Mouse (Mus musculus) lung, postnatal 36 days (tissue): ENCODE measurements around the gene Zfp648.
A peak's percentile ranks its signal among the peaks of the same experiment; 100 is the strongest.

Experiments
- DNase-seq: peaks from one replicate; pipeline ENCODE4 v3.0.0; 2022; ENCODE audit warnings: mixed read lengths

Zfp648 gene

GRCm38 (mm10) chr1:154200955-154201722 is at the start of gene Zfp648:
Zfp648 (plus strand) TSS chr1:154201187.
- no peak for DNase-seq

- DNase-seq: no peak
Measured at GRCm38 (mm10) chr1:154152539-154152938, 48.4 kb upstream of the Zfp648 start.

GRCm38 (mm10) chr1:154153800-154154199 is 47.2 kb upstream of the Zfp648 start:
- DNase-seq: no peak

- DNase-seq: peak; percentile 41
Measured at GRCm38 (mm10) chr1:154156177-154157062, 44.6 kb upstream of the Zfp648 start.

- DNase-seq: peak; percentile 39
Measured at GRCm38 (mm10) chr1:154157131-154157530, 43.9 kb upstream of the Zfp648 start.

GRCm38 (mm10) chr1:154167696-154168095 is 33.3 kb upstream of the Zfp648 start:
- DNase-seq: no peak

GRCm38 (mm10) chr1:154175334-154175733 is 25.7 kb upstream of the Zfp648 start:
- no peak for DNase-seq

GRCm38 (mm10) chr1:154177781-154178180 is 23.2 kb upstream of the Zfp648 start:
- no peak for DNase-seq

- DNase-seq: no peak
Measured at GRCm38 (mm10) chr1:154178541-154179155, 22.3 kb upstream of the Zfp648 start.

- DNase-seq: peak; percentile 84
Measured at GRCm38 (mm10) chr1:154180952-154181351, 20.0 kb upstream of the Zfp648 start.

GRCm38 (mm10) chr1:154182396-154183076 is 18.5 kb upstream of the Zfp648 start:
- DNase-seq: peak; percentile 12

- no peak for DNase-seq
Measured at GRCm38 (mm10) chr1:154183077-154183751, 17.8 kb upstream of the Zfp648 start.

- DNase-seq: no peak
Measured at GRCm38 (mm10) chr1:154188229-154188628, 12.8 kb upstream of the Zfp648 start.

GRCm38 (mm10) chr1:154188631-154189030 is 12.4 kb upstream of the Zfp648 start:
- DNase-seq: peak; percentile 12

GRCm38 (mm10) chr1:154189842-154190530 is 11.0 kb upstream of the Zfp648 start:
- DNase-seq: no peak

GRCm38 (mm10) chr1:154198896-154199295 is 2.1 kb upstream of the Zfp648 start:
- no peak for DNase-seq

GRCm38 (mm10) chr1:154202580-154202979 is 1.6 kb downstream of the Zfp648 start:
- no peak for DNase-seq

- no peak for DNase-seq
Measured at GRCm38 (mm10) chr1:154203386-154203785, 2.4 kb downstream of the Zfp648 start.

- no peak for DNase-seq
Measured at GRCm38 (mm10) chr1:154204652-154205573, 3.9 kb downstream of the Zfp648 start.

GRCm38 (mm10) chr1:154219991-154220390 is 19.0 kb downstream of the Zfp648 start:
- DNase-seq: no peak
